Mouse (Mus musculus): ENCODE measurements at regions not wholly inside any gene's neighbourhood (a gene's known extent, or its start where the extent isn't known, plus 50 kb on each side); places are given as distances from the start of the nearest gene placed in this dataset.

DNA sequence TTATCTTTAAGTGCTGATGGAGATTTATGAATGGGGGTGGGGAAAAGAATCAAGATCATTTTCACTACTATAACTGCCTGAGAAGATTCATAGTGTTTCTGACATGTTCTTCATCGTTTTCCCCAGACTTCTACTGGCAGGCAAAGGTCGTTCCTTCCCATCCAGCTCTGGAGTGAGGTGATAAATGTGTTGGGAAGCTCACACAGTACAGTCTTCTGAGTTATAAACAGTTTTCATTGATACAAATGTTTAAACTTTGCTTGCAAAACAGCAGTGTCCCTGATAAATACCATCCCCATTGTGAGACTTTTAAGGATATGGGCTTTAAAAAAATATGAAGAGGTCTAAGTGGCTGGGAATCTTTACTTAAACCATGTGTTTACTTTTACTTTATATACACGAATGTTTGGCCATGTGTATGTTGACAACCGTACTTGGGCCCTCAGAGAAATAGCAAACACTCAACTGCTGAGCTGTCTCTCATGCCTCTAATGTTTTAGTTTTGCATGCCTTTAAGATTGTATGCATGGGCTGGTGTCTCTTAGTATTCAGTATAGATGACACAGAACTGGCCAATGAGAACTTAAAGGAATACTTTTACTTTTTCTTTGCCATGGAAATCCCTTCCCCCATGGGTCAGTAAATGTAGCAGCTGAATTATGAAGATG lies 189.8 kb upstream of the Rora start:
- DNase-seq (ENCODE audit: low spot score in 2 of 2) = no peak

DNA sequence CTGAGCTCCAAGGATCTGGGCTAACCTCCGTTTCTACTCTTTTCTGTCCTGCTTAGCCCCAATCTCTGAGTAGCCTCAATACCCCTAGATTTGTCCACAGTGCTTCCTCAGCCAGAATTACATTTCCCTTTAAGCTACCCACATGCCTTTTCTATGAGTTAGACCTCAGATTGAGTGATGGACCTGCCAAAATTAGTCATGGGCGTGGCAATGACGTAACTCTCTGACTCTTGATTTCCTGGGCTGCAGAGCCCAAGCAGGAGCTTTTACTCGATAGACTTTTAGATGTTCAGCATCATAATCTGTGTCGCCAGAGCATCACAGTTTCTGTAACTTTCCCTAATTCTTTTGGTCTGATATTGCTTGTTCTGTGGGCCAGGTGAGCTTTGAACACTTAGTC lies 186.9 kb upstream of the Rora start:
- DNase-seq (ENCODE audit: low spot score in 2 of 2) = no peak

DNA sequence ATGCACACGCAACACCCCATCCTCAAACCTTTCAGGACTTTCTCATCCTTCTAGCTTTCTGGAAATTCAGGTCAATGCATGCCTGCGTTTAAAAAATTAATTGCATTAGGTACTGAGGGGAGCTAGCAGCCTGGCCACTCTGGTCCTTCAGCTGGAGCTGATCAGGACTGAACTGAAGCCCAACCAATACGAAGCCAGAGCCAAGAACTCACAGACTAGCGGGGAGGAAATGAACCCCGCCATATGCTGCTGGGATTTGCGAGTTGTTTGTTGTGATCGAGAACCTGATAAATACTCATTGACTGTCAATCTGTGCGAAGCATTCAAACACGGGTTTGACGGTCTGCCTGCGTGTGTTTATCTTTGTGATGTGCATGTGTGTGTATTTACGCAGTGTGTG lies 177.2 kb upstream of the Rora start:
- no peak for DNase-seq (ENCODE audit: low spot score in 2 of 2)

DNA sequence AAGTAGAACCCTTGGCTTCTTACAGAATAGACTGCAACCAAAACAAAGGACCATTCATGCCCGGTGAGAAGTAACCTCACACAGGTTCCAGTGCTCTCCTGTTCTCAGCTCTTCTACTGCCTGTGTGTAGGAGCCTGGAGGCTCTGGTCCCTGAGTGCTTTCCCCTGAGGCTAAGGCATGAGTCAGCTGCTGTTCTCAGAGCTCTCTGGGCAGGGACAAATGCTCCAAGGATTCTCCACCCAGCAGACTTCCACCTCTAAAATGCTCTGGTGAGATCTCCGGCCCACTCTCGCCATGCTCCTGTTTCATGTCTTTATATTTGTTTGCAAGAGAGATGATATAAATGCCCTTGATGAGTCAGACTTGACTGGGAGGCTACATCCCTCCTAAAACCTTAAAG lies 176.1 kb upstream of the Rora start:
- DNase-seq (ENCODE audit: low spot score in 2 of 2) = no peak

DNA sequence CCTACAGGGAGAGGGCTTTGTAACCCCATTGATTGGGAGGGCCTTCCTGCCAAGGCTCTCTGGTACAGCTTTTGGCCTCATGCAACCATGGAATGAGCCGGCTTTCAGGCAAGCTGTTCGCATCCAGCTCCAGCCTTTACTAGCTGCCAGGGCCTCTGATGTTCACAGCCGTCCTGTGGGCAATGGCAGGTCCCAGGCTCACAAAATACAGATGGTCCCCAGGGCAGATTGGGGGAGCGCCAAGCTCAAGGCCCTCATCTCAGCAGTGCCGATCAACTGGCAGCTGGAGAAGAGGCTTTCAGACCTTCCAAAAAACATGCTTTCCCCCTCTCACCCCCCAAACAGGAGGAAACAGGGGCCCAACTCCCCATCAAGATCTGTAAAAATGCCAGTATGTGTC lies 166.9 kb upstream of the Rora start:
- DNase-seq (ENCODE audit: low spot score in 2 of 2) = no peak

GRCm38 (mm10) chr9:68491151-68491550 lies 162.4 kb upstream of the Rora start:
- DNase-seq (ENCODE audit: low spot score in 2 of 2) = no peak

DNA sequence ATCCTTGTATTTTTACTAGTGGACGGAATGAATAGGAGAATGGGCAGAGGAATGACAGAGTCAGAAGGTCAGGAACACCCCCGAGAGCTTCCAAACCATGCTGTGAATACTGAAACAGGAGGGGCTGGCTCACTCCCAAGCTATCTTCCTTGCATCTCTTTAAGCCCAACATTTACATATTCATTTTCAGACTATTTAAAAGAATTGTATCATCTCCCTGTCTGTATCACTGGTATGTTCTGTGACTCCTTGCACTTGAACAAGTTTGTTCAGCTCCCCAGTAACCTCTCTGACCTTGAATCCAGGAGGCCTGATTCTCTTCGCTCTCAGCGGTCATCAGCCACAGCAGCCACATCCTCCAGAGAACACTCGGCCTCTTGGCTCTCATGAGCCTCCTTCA lies 132.4 kb upstream of the Rora start:
- DNase-seq (ENCODE audit: low spot score in 2 of 2) = no peak

GRCm38 (mm10) chr9:68561767-68562552 lies 91.6 kb upstream of the Rora start:
- no peak for DNase-seq (ENCODE audit: low spot score in 2 of 2)

- DNase-seq (ENCODE audit: low spot score in 2 of 2) = no peak
These were observed 90.4 kb upstream of the Rora start for GRCm38 (mm10) chr9:68563206-68563605.

DNA sequence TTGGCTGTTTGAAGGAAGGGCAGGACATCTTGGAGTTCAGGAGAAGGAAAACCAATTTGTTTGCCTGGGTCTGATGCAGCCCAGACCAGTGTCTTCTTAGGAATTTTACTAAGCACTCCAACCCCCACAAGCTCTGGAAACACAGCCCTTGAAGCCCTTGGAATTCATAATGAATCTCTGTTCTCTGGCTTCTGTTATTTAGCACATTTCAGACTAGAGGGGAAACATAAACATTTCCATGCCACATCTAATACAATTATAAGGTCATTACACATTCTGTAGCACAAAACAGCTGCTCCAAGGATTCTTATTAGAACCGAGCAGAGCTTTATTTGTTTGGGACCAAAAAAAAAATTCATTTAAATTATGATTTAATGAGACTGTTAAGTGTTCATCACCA lies 67.8 kb upstream of the Rora start:
- DNase-seq (ENCODE audit: low spot score in 2 of 2) = no peak

- no peak for DNase-seq (ENCODE audit: low spot score in 2 of 2)
These were observed 62.6 kb upstream of the Rora start for GRCm38 (mm10) chr9:68591023-68591422.

DNA sequence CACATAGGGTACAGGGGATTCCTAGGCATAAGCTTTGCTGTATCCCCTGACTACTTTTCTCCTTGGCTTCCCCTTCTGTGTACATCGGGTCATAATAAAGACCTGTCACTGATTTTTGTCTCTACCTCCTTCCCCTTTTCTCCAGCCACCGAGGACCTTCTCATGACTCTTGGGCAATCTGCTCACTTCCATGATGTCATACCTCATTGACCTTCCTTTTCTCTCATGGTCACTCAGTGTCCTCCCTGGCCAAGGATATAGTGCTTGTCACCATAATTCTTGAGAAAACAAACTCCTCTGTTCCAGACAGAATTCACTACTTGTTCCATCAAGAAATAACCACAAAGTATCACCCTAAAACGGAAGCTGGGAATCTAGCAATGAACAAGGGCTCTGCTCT lies 60.6 kb upstream of the Rora start:
- no peak for DNase-seq (ENCODE audit: low spot score in 2 of 2)

DNA sequence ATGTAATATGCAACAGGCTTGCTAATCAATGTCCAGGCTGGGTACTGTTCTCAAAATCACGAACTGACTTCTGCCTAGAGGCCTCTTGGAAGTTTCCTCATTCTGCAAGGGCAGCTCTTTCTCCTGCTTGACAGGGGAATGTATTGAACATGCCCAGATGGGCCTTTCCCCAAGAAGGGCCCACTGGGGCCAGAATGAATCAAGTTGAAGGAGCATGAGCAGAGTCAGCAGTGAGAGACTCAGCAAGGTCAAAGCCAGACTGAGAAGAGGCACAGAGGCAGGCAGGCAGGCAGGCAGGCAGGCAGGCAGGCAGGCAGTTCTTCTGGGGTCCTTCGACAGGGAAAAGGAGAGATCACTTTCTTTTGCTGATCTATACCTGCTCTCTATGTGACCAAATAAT lies 59.0 kb upstream of the Rora start:
- no peak for DNase-seq (ENCODE audit: low spot score in 2 of 2)
